Mouse (Mus musculus): Measurements from ENCODE around the gene Ednra.
A peak's percentile ranks its signal among the peaks of the same experiment; 100 is the strongest.

Ednra gene

GRCm38 (mm10) chr8:77658356-77658755 is 65.9 kb downstream of the Ednra start:
- Histone ChIP-seq H3K4me3 (replicated peaks; ENCODE audit: low read length) (no peak overlapping the region), H3K36me3 (ENCODE audit: insufficient read depth, low read length) (no peaks in the 10 kb centered on the region), H3K27me3 (ENCODE audit: insufficient read depth, low read length) (no peaks in the 10 kb centered on the region), H3K4me1 (replicated peaks; ENCODE audit: low read depth, low read length) (no peaks in the 10 kb centered on the region), H3K9me3 (ENCODE audit: low read length) (no peaks in the 10 kb centered on the region)
- TF ChIP-seq NANOG (IDR thresholded peaks at IDR 0.05; ENCODE audit: borderline replicate concordance, low read length) (no peak), CTCF (conservative IDR thresholded peaks at IDR 0.05; ENCODE audit: low read length) (no peak)

GRCm38 (mm10) chr8:77650646-77651190 is 73.5 kb downstream of the Ednra start:
- H3K36me3 ChIP-seq (ENCODE audit: insufficient read depth, low read length), result no peaks in the 10 kb centered on the region
- peaks cover 9% of the 10 kb centered on the region; the same call in 1 of the 2 replicates for H3K9me3 ChIP-seq (ENCODE audit: low read length)
- H3K4me3 ChIP-seq (replicated peaks; ENCODE audit: low read length), result no peak overlapping the region
- TF ChIP-seq NANOG (IDR thresholded peaks at IDR 0.05; ENCODE audit: borderline replicate concordance, low read length), result no peak
- no peak for TF ChIP-seq CTCF (conservative IDR thresholded peaks at IDR 0.05; ENCODE audit: low read length)
- TF ChIP-seq POU5F1 (IDR thresholded peaks at IDR 0.05; ENCODE audit: borderline replicate concordance, low read length), result no peak
- no peaks in the 10 kb centered on the region for H3K4me1 ChIP-seq (replicated peaks; ENCODE audit: low read depth, low read length)
- H3K27me3 ChIP-seq (ENCODE audit: insufficient read depth, low read length), result no peaks in the 10 kb centered on the region

GRCm38 (mm10) chr8:77640093-77640839 is 84.0 kb downstream of the Ednra start:
- Histone ChIP-seq H3K36me3 (ENCODE audit: insufficient read depth, low read length) (no peaks in the 10 kb centered on the region), H3K27me3 (ENCODE audit: insufficient read depth, low read length) (no peaks in the 10 kb centered on the region), H3K4me1 (replicated peaks; ENCODE audit: low read depth, low read length) (no peaks in the 10 kb centered on the region), H3K4me3 (replicated peaks; ENCODE audit: low read length) (no peak overlapping the region), H3K9me3 (ENCODE audit: low read length) (peaks cover 17% of the 10 kb centered on the region)
- TF ChIP-seq POU5F1 (IDR thresholded peaks at IDR 0.05; ENCODE audit: borderline replicate concordance, low read length) (no peak), CTCF (conservative IDR thresholded peaks at IDR 0.05; ENCODE audit: low read length) (no peak), NANOG (IDR thresholded peaks at IDR 0.05; ENCODE audit: borderline replicate concordance, low read length) (no peak)

GRCm38 (mm10) chr8:77637593-77637992 is 86.7 kb downstream of the Ednra start:
- Histone ChIP-seq H3K27me3 (ENCODE audit: insufficient read depth, low read length) (no peaks in the 10 kb centered on the region), H3K4me3 (replicated peaks; ENCODE audit: low read length) (no peak overlapping the region), H3K9me3 (ENCODE audit: low read length) (peaks cover 11% of the 10 kb centered on the region; the same call in 1 of the 2 replicates), H3K4me1 (replicated peaks; ENCODE audit: low read depth, low read length) (no peaks in the 10 kb centered on the region), H3K36me3 (ENCODE audit: insufficient read depth, low read length) (no peaks in the 10 kb centered on the region)
- TF ChIP-seq POU5F1 (IDR thresholded peaks at IDR 0.05; ENCODE audit: borderline replicate concordance, low read length) (no peak), CTCF (conservative IDR thresholded peaks at IDR 0.05; ENCODE audit: low read length) (no peak)

GRCm38 (mm10) chr8:77634035-77634434 is 90.2 kb downstream of the Ednra start:
- no peaks in the 10 kb centered on the region for H3K27me3 ChIP-seq (ENCODE audit: insufficient read depth, low read length)
- H3K4me3 ChIP-seq (replicated peaks; ENCODE audit: low read length), result no peak overlapping the region

GRCm38 (mm10) chr8:77633211-77633610 is 91.1 kb downstream of the Ednra start:
- H3K4me3 ChIP-seq (replicated peaks; ENCODE audit: low read length), result no peak overlapping the region
- H3K9me3 ChIP-seq (ENCODE audit: low read length), result no peaks in the 10 kb centered on the region
- H3K27me3 ChIP-seq (ENCODE audit: insufficient read depth, low read length), result no peaks in the 10 kb centered on the region
- TF ChIP-seq CTCF (conservative IDR thresholded peaks at IDR 0.05; ENCODE audit: low read length) (no peak), NANOG (IDR thresholded peaks at IDR 0.05; ENCODE audit: borderline replicate concordance, low read length) (no peak), POU5F1 (IDR thresholded peaks at IDR 0.05; ENCODE audit: borderline replicate concordance, low read length) (no peak)
- H3K36me3 ChIP-seq (ENCODE audit: insufficient read depth, low read length), result no peaks in the 10 kb centered on the region
- H3K4me1 ChIP-seq (replicated peaks; ENCODE audit: low read depth, low read length), result peaks cover 3% of the 10 kb centered on the region; the same call in 1 of the 2 replicates

More at GRCm38 (mm10) chr8:77634035-77634434, 90.2 kb downstream of the Ednra start:
- peaks cover 3% of the 10 kb centered on the region; the same call in 1 of the 2 replicates for H3K4me1 ChIP-seq (replicated peaks; ENCODE audit: low read depth, low read length)
- TF ChIP-seq POU5F1 (IDR thresholded peaks at IDR 0.05; ENCODE audit: borderline replicate concordance, low read length), result no peak
- TF ChIP-seq CTCF (conservative IDR thresholded peaks at IDR 0.05; ENCODE audit: low read length), result no peak
- no peak for TF ChIP-seq NANOG (IDR thresholded peaks at IDR 0.05; ENCODE audit: borderline replicate concordance, low read length)
- no peaks in the 10 kb centered on the region for H3K9me3 ChIP-seq (ENCODE audit: low read length)
- no peaks in the 10 kb centered on the region for H3K36me3 ChIP-seq (ENCODE audit: insufficient read depth, low read length)

GRCm38 (mm10) chr8:77630691-77631090 is 93.6 kb downstream of the Ednra start:
- no peaks in the 10 kb centered on the region for H3K36me3 ChIP-seq (ENCODE audit: insufficient read depth, low read length)
- no peaks in the 10 kb centered on the region for H3K9me3 ChIP-seq (ENCODE audit: low read length)
- TF ChIP-seq NANOG (IDR thresholded peaks at IDR 0.05; ENCODE audit: borderline replicate concordance, low read length), result no peak
- no peak for TF ChIP-seq CTCF (conservative IDR thresholded peaks at IDR 0.05; ENCODE audit: low read length)
- H3K4me1 ChIP-seq (replicated peaks; ENCODE audit: low read depth, low read length), result peaks cover 3% of the 10 kb centered on the region; the same call in 1 of the 2 replicates
- H3K4me3 ChIP-seq (replicated peaks; ENCODE audit: low read length), result no peak overlapping the region
- H3K27me3 ChIP-seq (ENCODE audit: insufficient read depth, low read length), result no peaks in the 10 kb centered on the region

- no peaks in the 10 kb centered on the region for H3K36me3 ChIP-seq (ENCODE audit: insufficient read depth, low read length)
- no peak for TF ChIP-seq NANOG (IDR thresholded peaks at IDR 0.05; ENCODE audit: borderline replicate concordance, low read length)
- TF ChIP-seq CTCF (conservative IDR thresholded peaks at IDR 0.05; ENCODE audit: low read length), result peak; percentile 92
Observed at GRCm38 (mm10) chr8:77629858-77630537, 94.3 kb downstream of the Ednra start.

More at GRCm38 (mm10) chr8:77629858-77630537, 94.3 kb downstream of the Ednra start:
- Histone ChIP-seq H3K27me3 (ENCODE audit: insufficient read depth, low read length) (no peaks in the 10 kb centered on the region), H3K9me3 (ENCODE audit: low read length) (no peaks in the 10 kb centered on the region), H3K4me1 (replicated peaks; ENCODE audit: low read depth, low read length) (peaks cover 3% of the 10 kb centered on the region; the same call in 1 of the 2 replicates), H3K4me3 (replicated peaks; ENCODE audit: low read length) (no peak overlapping the region)

All from E14TG2a.4 (cell line).